Mouse (Mus musculus) natural killer cell, adult 2 months (primary cell): Measurements from ENCODE around the gene Syde1.
"Not testable (repeated sequence)": the region's sequence is repeated elsewhere in the genome, so short reads cannot be mapped to it uniquely, and the experiment has no call there.

Experiments used
- DNase-seq, 2 experiments: peaks; one replicate each; pipeline ENCODE4 v3.0.0; 2022; ENCODE audit warnings: low spot score in 2 of 2

Syde1 gene

GRCm38 (mm10) chr10:78591406-78592328 lies at the start of gene Syde1:
Syde1 (minus strand) TSS chr10:78591964.
- DNase-seq, result no peak

DNA sequence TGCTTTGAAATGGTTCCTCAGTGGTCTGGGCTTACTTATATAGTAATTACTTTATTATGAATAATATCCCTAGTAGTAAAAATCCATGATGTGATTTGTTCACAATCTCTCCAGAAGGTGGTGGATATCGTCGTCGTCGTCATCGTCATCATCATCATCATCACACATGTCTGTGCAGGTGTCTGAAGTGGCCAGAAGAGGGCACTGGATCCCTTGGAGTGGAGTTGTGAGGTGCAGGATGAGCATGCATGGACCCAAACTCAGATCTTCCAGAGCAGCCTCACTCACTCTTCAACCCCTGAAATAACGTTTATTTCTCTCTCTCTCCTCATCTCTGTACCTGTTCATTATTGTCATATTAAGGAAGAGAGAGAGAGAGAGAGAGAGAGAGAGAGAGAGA lies 40.5 kb upstream of the Syde1 start:
- DNase-seq, result no peak

GRCm38 (mm10) chr10:78630194-78630593 lies 38.4 kb upstream of the Syde1 start:
- DNase-seq, result no peak

- not testable (repeated sequence) for DNase-seq
Observed at GRCm38 (mm10) chr10:78623143-78623542, 31.4 kb upstream of the Syde1 start.

DNA sequence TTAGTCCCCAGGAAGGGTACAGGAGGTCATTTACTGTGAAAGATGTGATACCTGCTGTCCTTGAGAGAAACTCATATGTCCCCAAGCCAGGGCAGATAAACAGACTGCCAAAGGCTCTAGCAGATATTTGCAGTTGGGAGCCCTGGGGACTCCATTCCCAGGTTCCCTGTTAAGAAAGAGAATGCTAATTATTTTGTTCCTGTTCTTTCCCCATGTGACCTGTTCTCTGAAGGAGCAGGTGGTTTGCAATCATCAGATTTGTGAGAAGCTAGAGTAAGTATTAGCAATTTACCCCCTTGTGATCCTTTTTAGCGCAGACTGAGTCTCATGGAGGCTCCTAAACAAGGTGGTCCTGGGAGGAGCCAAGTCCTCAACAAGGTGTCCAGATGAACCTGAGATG lies 26.2 kb upstream of the Syde1 start, which contains the start of gene Olfr1357:
Gene Olfr1357 (minus strand): TSS at position 101 of the 400 bp plus-strand sequence.
- no peak for DNase-seq

- DNase-seq, result no peak
Observed at GRCm38 (mm10) chr10:78607602-78608001, 15.8 kb upstream of the Syde1 start.

GRCm38 (mm10) chr10:78605080-78605479 lies 13.3 kb upstream of the Syde1 start:
- DNase-seq, result peak in 1 of 2 experiments; percentile 31

DNA sequence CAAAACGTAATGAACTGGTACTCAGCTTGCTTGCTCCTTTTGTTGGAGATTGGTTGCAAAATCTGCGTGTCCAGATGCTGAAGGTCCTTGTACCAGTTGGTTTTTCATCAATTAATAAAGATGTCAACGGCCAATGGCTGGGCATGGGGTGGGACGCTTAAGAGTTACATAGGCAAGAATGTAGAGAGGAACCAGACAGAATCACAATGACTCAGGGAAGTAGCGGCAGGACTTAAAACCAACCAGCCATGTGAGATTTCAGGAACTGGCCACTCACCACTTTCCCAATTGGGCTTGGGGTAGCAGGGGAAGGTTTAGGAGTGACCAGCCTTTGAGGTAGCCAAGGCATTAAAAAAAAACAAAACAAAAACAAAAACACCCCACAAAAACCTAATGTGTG lies 8.1 kb upstream of the Syde1 start:
- no peak for DNase-seq

GRCm38 (mm10) chr10:78594566-78594965 lies 2.8 kb upstream of the Syde1 start:
- no peak for DNase-seq

DNA sequence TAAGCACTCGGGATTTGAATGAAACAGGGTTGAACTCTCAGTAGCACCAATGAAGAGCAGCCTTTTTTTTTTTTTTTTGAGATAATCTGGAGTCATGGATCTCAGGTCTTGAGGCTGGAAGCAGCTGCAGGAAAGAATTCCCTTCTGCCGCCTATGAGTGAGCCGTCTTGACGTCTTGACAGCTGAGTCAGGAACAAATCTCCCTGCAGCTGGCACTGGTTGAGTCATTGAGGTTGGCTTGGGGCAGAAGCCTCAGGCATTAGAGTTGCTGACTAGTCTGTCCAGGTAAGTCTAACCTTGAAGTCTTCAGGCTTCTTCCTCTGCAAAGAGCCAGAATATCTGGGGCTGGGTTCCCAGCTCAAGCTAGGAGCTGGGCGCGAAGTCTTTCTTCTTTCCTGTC lies 2.4 kb upstream of the Syde1 start:
- no peak for DNase-seq

GRCm38 (mm10) chr10:78593736-78594135 lies 2.0 kb upstream of the Syde1 start:
- no peak for DNase-seq

GRCm38 (mm10) chr10:78592856-78593379 lies 1.2 kb upstream of the Syde1 start:
- no peak for DNase-seq

GRCm38 (mm10) chr10:78590744-78591143 lies 1.0 kb downstream of the Syde1 start:
- DNase-seq, result no peak

DNA sequence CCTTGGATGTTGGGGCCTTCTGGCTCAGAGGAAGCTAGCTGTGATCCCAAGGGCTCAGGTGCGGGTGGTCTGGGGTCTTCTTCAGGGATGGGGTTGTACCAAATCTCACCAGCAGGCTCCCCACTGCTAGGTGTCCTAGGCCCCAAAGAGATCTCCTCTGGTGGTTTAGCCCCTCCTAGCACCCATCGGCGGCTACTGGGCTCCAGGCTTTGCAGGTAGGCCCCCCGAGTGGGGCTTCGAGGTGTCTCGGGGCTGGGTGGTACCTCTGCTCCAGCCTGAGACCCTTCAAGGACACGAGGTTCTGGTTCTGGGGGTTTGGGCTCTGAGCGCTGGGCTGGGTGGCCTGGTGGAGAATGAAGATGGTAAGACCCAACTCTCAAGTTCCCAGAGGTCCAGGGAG lies 1.9 kb downstream of the Syde1 start:
- DNase-seq, result no peak

GRCm38 (mm10) chr10:78589291-78589690 lies 2.5 kb downstream of the Syde1 start:
- no peak for DNase-seq

DNA sequence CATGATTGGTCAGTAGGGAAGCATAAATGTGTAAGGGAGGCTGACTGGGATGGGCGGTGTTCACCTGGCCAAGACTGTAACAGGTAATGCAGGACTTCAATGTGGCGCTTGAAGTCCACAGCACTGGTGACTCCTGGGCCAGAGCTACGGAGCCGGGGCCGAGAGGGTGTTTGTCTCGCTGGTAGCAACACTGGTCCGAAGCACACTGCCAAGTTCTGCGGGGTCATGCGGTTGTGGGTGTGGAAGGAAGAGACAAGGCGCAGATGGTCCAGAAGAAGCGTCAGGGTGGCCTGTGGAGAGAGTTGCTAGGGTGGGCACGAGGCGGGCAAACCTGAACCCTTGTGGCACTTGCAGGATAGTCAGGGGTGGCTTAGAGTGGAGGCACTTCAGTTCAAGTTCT lies 5.7 kb downstream of the Syde1 start:
- no peak for DNase-seq

DNA sequence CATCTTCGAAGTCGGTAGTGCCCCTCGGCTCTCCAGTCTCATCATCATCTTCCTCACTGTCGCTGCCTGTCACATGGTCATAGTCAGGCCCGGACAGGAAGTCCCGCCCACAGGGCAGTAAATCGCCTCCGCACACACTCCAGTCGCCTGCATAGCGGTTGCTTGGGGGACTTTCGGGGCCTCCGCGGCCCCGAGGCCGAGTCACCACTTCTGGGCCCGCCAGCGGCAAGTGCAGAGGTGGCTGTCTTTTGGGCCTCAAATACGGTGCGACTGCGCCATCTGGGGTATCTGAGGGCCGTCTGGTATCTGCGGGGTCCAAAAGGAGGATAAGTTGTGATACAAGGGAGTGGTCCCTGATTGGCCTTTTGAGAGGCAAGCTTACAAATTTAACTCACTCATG lies 6.2 kb downstream of the Syde1 start:
- DNase-seq, result no peak

GRCm38 (mm10) chr10:78584996-78585395 lies 6.8 kb downstream of the Syde1 start:
- DNase-seq, result no peak

GRCm38 (mm10) chr10:78583939-78584338 lies 7.8 kb downstream of the Syde1 start:
- DNase-seq, result no peak

- no peak for DNase-seq
Observed at GRCm38 (mm10) chr10:78583347-78583746, 8.4 kb downstream of the Syde1 start.

DNA sequence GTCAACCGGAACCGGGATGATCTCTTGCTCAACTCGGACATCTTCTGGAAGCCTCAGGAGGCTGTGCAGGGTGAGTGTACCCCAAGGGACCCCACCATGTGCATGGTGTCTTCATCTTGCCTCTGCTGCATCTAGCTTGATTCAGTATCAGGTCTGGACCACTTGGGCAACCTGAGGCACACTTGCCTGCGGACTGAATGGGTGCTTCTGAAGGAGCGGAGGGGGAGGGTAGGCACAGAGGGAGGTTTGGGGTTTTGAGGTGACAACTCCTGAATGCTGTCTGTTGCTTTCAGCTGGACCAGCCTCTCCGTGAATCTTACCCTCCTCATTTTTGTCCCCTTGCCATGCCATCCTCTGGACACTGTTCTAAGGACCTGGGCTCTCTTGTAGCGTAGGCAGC lies 10.6 kb downstream of the Syde1 start:
- no peak for DNase-seq

GRCm38 (mm10) chr10:78578204-78578603 lies 13.6 kb downstream of the Syde1 start:
- no peak for DNase-seq
